Mouse (Mus musculus): ENCODE results near the gene Clba1. TPM values are rescaled to one million over a fixed set of nuclear protein-coding genes. Genes with fewer than 3 reads are reported as not detected.

Clba1 gene
- total and polyA plus RNA-seq, 2 experiments from 2014 or later: 16.9 to 21.0 TPM

- no peak overlapping the region for H3K9ac ChIP-seq (replicated peaks; ENCODE audit: low read length)
- H3K4me1 ChIP-seq (ENCODE audit: insufficient read depth, low read length): no peaks in the 10 kb centered on the region
- no peaks in the 10 kb centered on the region for H3K27me3 ChIP-seq (ENCODE audit: insufficient read depth, low read length)
- TF ChIP-seq CTCF (IDR thresholded peaks at IDR 0.05; ENCODE audit: low read depth): no peak
- no peak overlapping the region for H3K27ac ChIP-seq
- no peak overlapping the region for H3K4me3 ChIP-seq (ENCODE audit: low read length)
- H3K4me2 ChIP-seq (ENCODE audit: low read depth, low read length): no peak overlapping the region
- no peak for DNase-seq (ENCODE audit: low spot score)
- no peaks in the 10 kb centered on the region for H3K36me3 ChIP-seq (ENCODE audit: insufficient read depth, low read length)
- no peaks in the 10 kb centered on the region for H3K9me3 ChIP-seq (ENCODE audit: low read length)
- no peak for ATAC-seq
- WGBS: 61% methylated on average over 9 of the region's 9 CpGs
Measured at GRCm38 (mm10) chr12:112861911-112862321, 53.2 kb downstream of the Clba1 start.

GRCm38 (mm10) chr12:112864804-112865203 is 56.1 kb downstream of the Clba1 start:
- Histone ChIP-seq H3K4me3 (ENCODE audit: low read length) (no peak overlapping the region), H3K27me3 (ENCODE audit: insufficient read depth, low read length) (no peaks in the 10 kb centered on the region), H3K36me3 (ENCODE audit: insufficient read depth, low read length) (no peaks in the 10 kb centered on the region), H3K9ac (replicated peaks; ENCODE audit: low read length) (no peak overlapping the region), H3K9me3 (ENCODE audit: low read length) (no peaks in the 10 kb centered on the region), H3K4me2 (ENCODE audit: low read depth, low read length) (no peak overlapping the region), H3K4me1 (ENCODE audit: insufficient read depth, low read length) (no peaks in the 10 kb centered on the region; the same call in 1 of the 2 replicates), H3K27ac (no peak overlapping the region)
- WGBS: 90% methylated on average over 7 of the region's 7 CpGs
- TF ChIP-seq CTCF (IDR thresholded peaks at IDR 0.05; ENCODE audit: low read depth): no peak
- DNase-seq (ENCODE audit: low spot score) (no peak), ATAC-seq (no peak)

Other genes starting within 250 kb of the Clba1 start
- 5.9 and 6.3 TPM in 2 replicates for gene Inf2, start 220.2 kb upstream of the Clba1 start, total RNA-seq (2014; rRNA removed)
- 0.96 and 1.4 TPM in 2 replicates for gene Inf2, start 220.2 kb upstream of the Clba1 start, polyA plus RNA-seq (2015; fragmentation: Nextera tagmentation; extraction: Ambion mirVana)
- 2.6 and 7.5 TPM in 2 replicates for gene Adssl1, start 188.9 kb upstream of the Clba1 start, total RNA-seq (2014; rRNA removed)
- 8.4 and 9.2 TPM in 2 replicates for gene Adssl1, start 188.9 kb upstream of the Clba1 start, polyA plus RNA-seq (2015; fragmentation: Nextera tagmentation; extraction: Ambion mirVana)
- 24.1 and 34.8 TPM in 2 replicates for gene Siva1, start 164.3 kb upstream of the Clba1 start, total RNA-seq (2014; rRNA removed)
- gene Siva1, start 164.3 kb upstream of the Clba1 start, polyA plus RNA-seq (2015; fragmentation: Nextera tagmentation; extraction: Ambion mirVana): 59.3 and 62.2 TPM in 2 replicates
- 179 and 197 TPM in 2 replicates for gene Akt1, start 134.1 kb upstream of the Clba1 start, total RNA-seq (2014; rRNA removed)
- gene Akt1, start 134.1 kb upstream of the Clba1 start, polyA plus RNA-seq (2015; fragmentation: Nextera tagmentation; extraction: Ambion mirVana): 90.8 and 97.4 TPM in 2 replicates
- gene Zbtb42, start 130.1 kb upstream of the Clba1 start, total RNA-seq (2014; rRNA removed): 3.3 and 12.1 TPM in 2 replicates
- 2.2 and 3.7 TPM in 2 replicates for gene Zbtb42, start 130.1 kb upstream of the Clba1 start, polyA plus RNA-seq (2015; fragmentation: Nextera tagmentation; extraction: Ambion mirVana)
- gene Cep170b, start 88.5 kb upstream of the Clba1 start, total RNA-seq (2014; rRNA removed): 118 and 123 TPM in 2 replicates
- gene Cep170b, start 88.5 kb upstream of the Clba1 start, polyA plus RNA-seq (2015; fragmentation: Nextera tagmentation; extraction: Ambion mirVana): 34.0 and 39.0 TPM in 2 replicates
- gene Pld4, start 48.3 kb upstream of the Clba1 start, total RNA-seq (2014; rRNA removed): 10.5 and 14.5 TPM in 2 replicates
- gene Pld4, start 48.3 kb upstream of the Clba1 start, polyA plus RNA-seq (2015; fragmentation: Nextera tagmentation; extraction: Ambion mirVana): 9.4 and 10.8 TPM in 2 replicates
- gene Ahnak2, start 6.3 kb upstream of the Clba1 start, total RNA-seq (2014; rRNA removed): 7.7 and 12.1 TPM in 2 replicates
- 3.3 and 3.6 TPM in 2 replicates for gene Ahnak2, start 6.3 kb upstream of the Clba1 start, polyA plus RNA-seq (2015; fragmentation: Nextera tagmentation; extraction: Ambion mirVana)
- 27.9 and 28.6 TPM in 2 replicates for gene Cdca4, start 20.5 kb downstream of the Clba1 start, total RNA-seq (2014; rRNA removed)
- gene Cdca4, start 20.5 kb downstream of the Clba1 start, polyA plus RNA-seq (2015; fragmentation: Nextera tagmentation; extraction: Ambion mirVana): 23.6 and 25.2 TPM in 2 replicates
- gene Gpr132, start 59.3 kb downstream of the Clba1 start, total RNA-seq (2014; rRNA removed): 0.10 TPM in 1 of 2 replicates, not detected in the other
- 0.05 TPM in 1 of 2 replicates, not detected in the other for gene Gpr132, start 59.3 kb downstream of the Clba1 start, polyA plus RNA-seq (2015; fragmentation: Nextera tagmentation; extraction: Ambion mirVana)
- gene Jag2, start 120.8 kb downstream of the Clba1 start, total RNA-seq (2014; rRNA removed): 63.4 and 88.4 TPM in 2 replicates
- gene Jag2, start 120.8 kb downstream of the Clba1 start, polyA plus RNA-seq (2015; fragmentation: Nextera tagmentation; extraction: Ambion mirVana): 7.7 and 8.5 TPM in 2 replicates
- 29.0 and 29.4 TPM in 2 replicates for gene Nudt14, start 133.2 kb downstream of the Clba1 start, total RNA-seq (2014; rRNA removed)
- gene Nudt14, start 133.2 kb downstream of the Clba1 start, polyA plus RNA-seq (2015; fragmentation: Nextera tagmentation; extraction: Ambion mirVana): 51.7 and 54.8 TPM in 2 replicates
- gene Btbd6, start 167.5 kb downstream of the Clba1 start, total RNA-seq (2014; rRNA removed): 71.0 and 76.1 TPM in 2 replicates
- 52.1 and 52.9 TPM in 2 replicates for gene Btbd6, start 167.5 kb downstream of the Clba1 start, polyA plus RNA-seq (2015; fragmentation: Nextera tagmentation; extraction: Ambion mirVana)
- gene Brf1, start 191.8 kb downstream of the Clba1 start, total RNA-seq (2014; rRNA removed): 29.4 and 32.9 TPM in 2 replicates
- gene Brf1, start 191.8 kb downstream of the Clba1 start, polyA plus RNA-seq (2015; fragmentation: Nextera tagmentation; extraction: Ambion mirVana): 39.0 and 40.8 TPM in 2 replicates
- gene Pacs2, start 205.6 kb downstream of the Clba1 start, total RNA-seq (2014; rRNA removed): 111 and 125 TPM in 2 replicates
- gene Pacs2, start 205.6 kb downstream of the Clba1 start, polyA plus RNA-seq (2015; fragmentation: Nextera tagmentation; extraction: Ambion mirVana): 20.3 and 20.6 TPM in 2 replicates

Measured in hindbrain, postnatal 0 days (tissue).